Mouse (Mus musculus): ENCODE results near the gene Suclg2. TPM values are rescaled to one million over a fixed set of nuclear protein-coding genes. Genes with fewer than 3 reads are reported as not detected.

The Suclg2 gene
- 34.3 TPM for polyA plus RNA-seq (2017; shearing (Covaris generic))

DNA sequence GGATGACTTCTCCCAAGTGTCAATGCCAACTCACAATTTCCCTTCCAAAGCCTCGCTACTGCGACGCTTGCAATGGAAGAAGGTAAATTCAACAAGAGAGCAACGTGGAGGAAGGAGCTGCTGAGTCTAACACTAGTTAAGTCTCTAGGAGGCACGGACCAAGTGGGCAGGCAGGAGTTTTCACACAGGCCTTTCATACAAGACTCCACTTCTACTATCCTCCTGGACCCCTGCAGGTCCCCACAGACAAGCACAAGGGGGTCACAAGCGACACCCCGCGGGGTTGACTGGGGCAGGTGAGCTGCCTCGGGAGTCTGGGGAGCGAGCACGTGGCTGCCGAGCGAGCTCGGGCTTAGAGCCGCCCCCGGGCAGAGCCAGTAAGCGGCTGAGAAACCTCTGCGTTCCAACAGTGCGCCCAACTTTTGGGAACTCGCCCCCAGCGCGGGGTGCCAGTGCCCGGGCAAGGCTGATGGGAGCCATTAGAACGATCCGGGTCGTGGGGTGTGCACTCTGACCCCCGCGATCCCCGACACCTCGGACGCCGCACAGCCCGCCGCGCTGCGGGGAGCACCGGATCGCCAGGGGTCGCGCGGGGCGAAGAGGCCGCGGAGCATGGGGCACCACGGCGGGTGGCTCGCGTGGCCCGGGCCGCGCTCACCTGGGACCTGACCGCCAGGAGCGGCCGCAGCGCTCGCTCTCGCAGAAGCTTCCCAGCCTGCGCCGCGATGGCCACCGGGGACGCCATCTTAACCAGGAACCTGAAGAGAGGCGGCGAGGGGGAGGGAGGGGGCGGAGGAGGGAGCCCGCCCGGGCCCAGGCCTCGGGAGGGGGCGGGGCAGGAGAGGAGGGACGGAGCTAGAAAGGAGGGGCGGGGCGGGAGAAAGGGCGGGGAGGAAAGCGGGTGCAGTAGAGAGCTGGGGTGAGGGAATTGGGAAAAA, at the start of gene Suclg2:
Gene Suclg2 (minus strand): TSS at position 770 of the 938 bp plus-strand sequence.

Data from effector memory CD4-positive, alpha-beta T cell, adult 7 months (primary cell).